Mouse (Mus musculus) neural tube, embryonic 14.5 days (tissue): ENCODE results near the gene Grk2. TPM values are rescaled to one million over a fixed set of nuclear protein-coding genes. Genes with fewer than 3 reads are reported as not detected.
"Not testable (repeated sequence)": the region's sequence is repeated elsewhere in the genome, so short reads cannot be mapped to it uniquely, and the experiment has no call there.

Source experiments
- ATAC-seq: fragments of 200-750 bp; cut with Nextera tagmentation; 2 replicates; pipeline ENCODE4 v1.8.0; 2017; ENCODE audit warnings: low read depth, mild to moderate bottlenecking, moderate TSS enrichment, moderate library complexity
- H3K27ac ChIP-seq: fragments of 300-500 bp; sonication (generic); 2 replicates; pipeline ENCODE4 v1.5.1; 2014; ENCODE audit warnings: low read depth, mild to moderate bottlenecking, control low read depth, low read length, moderate library complexity, mixed read lengths
- H3K27me3 ChIP-seq: fragments of 300-500 bp; sonication (generic); 2 replicates; pipeline ENCODE4 v1.6.1; 2014; ENCODE audit warnings: low read length; ENCODE audit not compliant: control insufficient read depth, insufficient read depth
- H3K36me3 ChIP-seq: fragments of 300-500 bp; sonication (generic); 2 replicates; pipeline ENCODE4 v1.6.1; 2014; ENCODE audit warnings: low read length, mixed read lengths; ENCODE audit not compliant: control insufficient read depth, insufficient read depth
- H3K4me1 ChIP-seq: fragments of 300-500 bp; sonication (generic); 2 replicates; pipeline ENCODE4 v1.6.1; 2014; ENCODE audit warnings: low read length; ENCODE audit not compliant: control insufficient read depth, insufficient read depth
- H3K4me2 ChIP-seq: fragments of 300-500 bp; sonication (generic); 2 replicates; pipeline ENCODE4 v1.6.1; 2014; ENCODE audit warnings: mild to moderate bottlenecking, low read depth, low read length, control low read depth
- H3K4me3 ChIP-seq: fragments of 300-500 bp; sonication (generic); 2 replicates; pipeline ENCODE4 v1.5.1; 2014; ENCODE audit warnings: low read depth, low read length, control low read depth, mixed read lengths
- H3K9ac ChIP-seq: fragments of 300-500 bp; sonication (generic); replicated peaks from 2 replicates; pipeline ENCODE4 v1.6.1; 2014; ENCODE audit warnings: low read depth, mild to moderate bottlenecking, control low read depth, low read length, mixed read lengths
- H3K9me3 ChIP-seq: fragments of 300-500 bp; sonication (generic); 2 replicates; pipeline ENCODE4 v1.6.1; 2016; ENCODE audit warnings: low read length; ENCODE audit not compliant: control insufficient read depth
- WGBS: fragments of 180-500 bp; shearing (Covaris S2); extraction: QIAGEN DNeasy Blood & Tissue Kit; methylation state at CpG from one replicate; pipeline ENCODE4 v1.1.7; 2014; 5-methylcytosine and 5-hydroxymethylcytosine counted together
- microRNA-seq: library from miRNA; unstranded; fragments of <30 nt; microRNA quantifications from one replicate; pipeline ENCODE4, GENCODE M21; 2016
- polyA plus RNA-seq: library from polyadenylated mRNA; unstranded; fragments of >200 nt; fragmentation: Nextera tagmentation; extraction: Ambion mirVana; gene quantifications from 2 replicates; pipeline ENCODE4 v1.2.1, GENCODE M21; 2014

The Grk2 gene
- polyA plus RNA-seq, 1 experiment from 2014 or later = 33.0 TPM

DNA sequence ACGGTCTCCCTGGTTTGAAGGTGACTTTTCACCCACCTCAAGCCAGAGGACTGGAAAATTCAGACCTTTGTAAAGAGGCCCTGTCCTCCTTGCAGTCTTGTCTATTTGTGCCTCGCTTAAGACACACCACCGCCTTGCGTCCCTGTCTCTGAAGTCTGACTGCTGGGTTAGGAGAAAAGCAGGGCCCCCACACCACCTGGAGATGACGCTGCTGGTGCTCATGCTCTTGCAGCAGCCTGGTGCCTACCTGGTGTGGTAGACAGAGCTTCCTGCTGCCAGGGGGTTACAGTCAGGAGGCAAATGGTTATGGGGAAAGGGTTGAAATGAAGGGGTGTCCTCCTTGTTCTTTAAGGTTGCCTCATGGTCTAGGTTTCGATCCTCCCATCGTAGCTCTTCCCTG is 51.8 kb downstream of the Grk2 start:
- Histone ChIP-seq H3K9me3 (no peaks in the 10 kb centered on the region), H3K27me3 (no peaks in the 10 kb centered on the region), H3K36me3 (no peaks in the 10 kb centered on the region), H3K4me3 (no peak overlapping the region), H3K9ac (no peak overlapping the region), H3K27ac (no peak overlapping the region), H3K4me1 (0 out of 2 replicates have a peak, but pooled peaks cover 2% of the 10 kb centered on the region), H3K4me2 (no peak overlapping the region)
- ATAC-seq = no peak
- WGBS = 92% methylated on average over 7 of the region's 7 CpGs

GRCm38 (mm10) chr19:4248683-4249082 is 57.3 kb downstream of the Grk2 start:
- not testable (repeated sequence) for H3K27me3 ChIP-seq, H3K4me1 ChIP-seq, ATAC-seq, H3K4me3 ChIP-seq, H3K4me2 ChIP-seq, H3K27ac ChIP-seq, H3K9ac ChIP-seq, H3K36me3 ChIP-seq, H3K9me3 ChIP-seq
- 65% methylated on average over 1 of the region's 1 CpGs for WGBS

DNA sequence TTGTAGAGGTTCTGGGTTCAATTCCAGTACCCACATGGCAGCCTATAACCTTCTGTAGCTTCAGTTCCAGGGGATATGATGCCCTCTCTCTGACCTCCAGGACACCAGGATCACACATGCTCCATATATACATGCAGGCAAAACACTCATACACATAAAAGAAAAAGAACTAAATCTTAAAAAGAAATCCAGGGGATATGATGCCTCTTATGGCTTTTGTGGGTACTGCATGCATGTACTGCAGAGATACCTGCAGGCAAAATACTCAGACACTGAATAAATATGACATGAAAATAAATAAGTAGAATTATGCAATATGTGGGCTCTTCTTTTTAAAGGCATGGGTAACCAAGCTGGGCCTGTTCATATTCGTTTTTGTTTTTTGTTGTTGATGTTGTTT is 59.0 kb downstream of the Grk2 start:
- Histone ChIP-seq H3K4me1 (no peaks in the 10 kb centered on the region), H3K36me3 (no peaks in the 10 kb centered on the region), H3K4me2 (no peak overlapping the region), H3K27ac (no peak overlapping the region), H3K4me3 (no peak overlapping the region), H3K9me3 (no peaks in the 10 kb centered on the region), H3K9ac (no peak overlapping the region), H3K27me3 (no peaks in the 10 kb centered on the region)
- 57% methylated on average over 1 of the region's 1 CpGs for WGBS
- ATAC-seq = no peak

- no peak for ATAC-seq
- H3K27me3 ChIP-seq = no peaks in the 10 kb centered on the region
- H3K27ac ChIP-seq = no peak overlapping the region
- H3K9me3 ChIP-seq = no peaks in the 10 kb centered on the region
- no peak overlapping the region for H3K4me2 ChIP-seq
- 81% methylated on average over 6 of the region's 6 CpGs for WGBS
- H3K36me3 ChIP-seq = no peaks in the 10 kb centered on the region
- no peaks in the 10 kb centered on the region for H3K4me1 ChIP-seq
- H3K4me3 ChIP-seq = no peak overlapping the region
- H3K9ac ChIP-seq = no peak overlapping the region
Observed at GRCm38 (mm10) chr19:4244775-4245174, 61.2 kb downstream of the Grk2 start.

GRCm38 (mm10) chr19:4242416-4242815 is 63.6 kb downstream of the Grk2 start:
- no peaks in the 10 kb centered on the region for H3K4me1 ChIP-seq
- no peak for ATAC-seq
- WGBS = 67% methylated on average over 3 of the region's 3 CpGs

DNA sequence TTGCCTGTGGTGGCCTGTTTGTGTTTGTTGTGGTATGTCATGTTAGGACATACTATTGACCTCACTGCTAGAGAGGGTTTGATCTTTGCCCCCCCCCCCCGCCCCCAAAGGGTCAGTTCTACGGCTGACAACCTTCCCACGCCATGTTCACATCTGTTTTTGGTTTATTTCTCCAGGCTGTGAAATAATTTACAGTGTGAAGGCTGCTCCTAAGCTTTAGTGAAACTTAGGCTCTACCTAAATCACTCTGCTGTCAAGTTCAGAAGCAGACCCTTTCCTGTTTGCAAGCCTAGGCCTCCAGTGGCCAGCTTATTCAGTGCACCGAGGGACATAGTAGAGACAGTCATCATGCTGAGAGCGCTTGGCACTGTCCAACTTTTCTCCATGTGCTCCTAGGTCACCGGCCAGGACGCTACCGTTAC is 65.8 kb downstream of the Grk2 start:
- WGBS = 71% methylated on average over 8 of the region's 8 CpGs
- H3K4me1 ChIP-seq = no peaks in the 10 kb centered on the region

More at GRCm38 (mm10) chr19:4242416-4242815, 63.6 kb downstream of the Grk2 start:
- Histone ChIP-seq H3K4me3 (no peak overlapping the region), H3K9ac (no peak overlapping the region), H3K4me2 (no peak overlapping the region), H3K27ac (no peak overlapping the region), H3K27me3 (no peaks in the 10 kb centered on the region), H3K36me3 (no peaks in the 10 kb centered on the region), H3K9me3 (no peaks in the 10 kb centered on the region)

More for the DNA sequence above, 65.8 kb downstream of the Grk2 start:
- Histone ChIP-seq H3K36me3 (no peaks in the 10 kb centered on the region), H3K4me2 (no peak overlapping the region), H3K27me3 (no peaks in the 10 kb centered on the region), H3K4me3 (no peak overlapping the region), H3K9me3 (no peaks in the 10 kb centered on the region), H3K9ac (no peak overlapping the region), H3K27ac (no peak overlapping the region)
- ATAC-seq = no peak

Small RNAs within 50 kb of the gene (microRNA-seq; reads per million reads assigned to microRNA genes)
- gene Mir6985 = not detected

Other genes with a start within 250 kb of the Grk2 start
- gene Gstp3, start 246.7 kb downstream of the Grk2 start, polyA plus RNA-seq = not detected in 2 replicates
- gene Cabp2, start 224.6 kb downstream of the Grk2 start, polyA plus RNA-seq = not detected in 2 replicates
- 78.3 and 81.1 TPM in 2 replicates for gene Cdk2ap2, start 209.0 kb downstream of the Grk2 start, polyA plus RNA-seq
- gene Pitpnm1, start 206.2 kb downstream of the Grk2 start, polyA plus RNA-seq = 65.1 and 76.5 TPM in 2 replicates
- 98.8 and 110 TPM in 2 replicates for gene Aip, start 180.4 kb downstream of the Grk2 start, polyA plus RNA-seq
- gene Gpr152, start 166.4 kb downstream of the Grk2 start, polyA plus RNA-seq = not detected in 2 replicates
- gene Cabp4, start 162.2 kb downstream of the Grk2 start, polyA plus RNA-seq = 0.13 and 0.31 TPM in 2 replicates
- gene Coro1b, start 157.6 kb downstream of the Grk2 start, polyA plus RNA-seq = 86.9 and 105 TPM in 2 replicates
- 0.51 and 1.0 TPM in 2 replicates for gene Ptprcap, start 152.6 kb downstream of the Grk2 start, polyA plus RNA-seq
- gene Rps6kb2, start 142.9 kb downstream of the Grk2 start, polyA plus RNA-seq = 40.9 and 45.1 TPM in 2 replicates
- gene Carns1, start 130.7 kb downstream of the Grk2 start, polyA plus RNA-seq = 3.0 and 6.1 TPM in 2 replicates
- 0.79 and 1.1 TPM in 2 replicates for gene Tbc1d10c, start 114.9 kb downstream of the Grk2 start, polyA plus RNA-seq
- 574 and 606 TPM in 2 replicates for gene Ppp1ca, start 114.2 kb downstream of the Grk2 start, polyA plus RNA-seq
- gene Rad9a, start 104.6 kb downstream of the Grk2 start, polyA plus RNA-seq = 23.0 and 23.7 TPM in 2 replicates
- gene Clcf1, start 92.0 kb downstream of the Grk2 start, polyA plus RNA-seq = 0.78 and 1.5 TPM in 2 replicates
- gene AC109138.7, start 91.9 kb downstream of the Grk2 start, polyA plus RNA-seq = not detected in 2 replicates
- gene Pold4, start 74.3 kb downstream of the Grk2 start, polyA plus RNA-seq = 21.1 and 22.6 TPM in 2 replicates
- gene Ssh3, start 37.0 kb downstream of the Grk2 start, polyA plus RNA-seq = 12.2 and 14.0 TPM in 2 replicates
- 50.7 and 62.9 TPM in 2 replicates for gene Ankrd13d, start 23.1 kb downstream of the Grk2 start, polyA plus RNA-seq
- 39.1 and 46.3 TPM in 2 replicates for gene Kdm2a, start 92.1 kb upstream of the Grk2 start, polyA plus RNA-seq
- gene Rhod, start 133.2 kb upstream of the Grk2 start, polyA plus RNA-seq = 2.6 and 6.1 TPM in 2 replicates
- 4.4 and 4.8 TPM in 2 replicates for gene Syt12, start 171.2 kb upstream of the Grk2 start, polyA plus RNA-seq
- not detected in 2 replicates for gene 2010003K11Rik, start 192.4 kb upstream of the Grk2 start, polyA plus RNA-seq
- gene Pcx, start 204.2 kb upstream of the Grk2 start, polyA plus RNA-seq = 22.5 and 23.8 TPM in 2 replicates